Mouse (Mus musculus) liver, embryonic 12.5 days (tissue): Measurements from ENCODE around the gene Tmem171. TPM values are rescaled to one million over a fixed set of nuclear protein-coding genes. Genes with fewer than 3 reads are reported as not detected.

Experiments used
- polyA plus RNA-seq: library from polyadenylated mRNA; unstranded; fragments of >200 nt; fragmentation: Nextera tagmentation; extraction: Ambion mirVana; gene quantifications from 2 replicates; pipeline ENCODE4 v1.2.1, GENCODE M21; 2016

The Tmem171 gene
- polyA plus RNA-seq, 1 experiment from 2014 or later: not detected

Other genes starting within 250 kb of the Tmem171 start
- 0.63 and 0.98 TPM in 2 replicates for gene Gm10320, start 202.8 kb downstream of the Tmem171 start, polyA plus RNA-seq
- gene Tmem174, start 57.4 kb downstream of the Tmem171 start, polyA plus RNA-seq: not detected in 2 replicates
- gene Fcho2, start 120.6 kb upstream of the Tmem171 start, polyA plus RNA-seq: 27.4 and 29.4 TPM in 2 replicates
- gene Tnpo1, start 231.6 kb upstream of the Tmem171 start, polyA plus RNA-seq: 34.8 and 36.8 TPM in 2 replicates